Mouse (Mus musculus): ENCODE data around the gene Tshz2. TPM values are rescaled to one million over a fixed set of nuclear protein-coding genes. Genes with fewer than 3 reads are reported as not detected.

The Tshz2 gene
- polyA plus RNA-seq, 1 experiment from 2014 or later = 0.70 TPM

- WGBS (ENCODE audit: insufficient replicate concordance) = 69% methylated on average over 6 of the region's 6 CpGs
- H3K4me2 ChIP-seq = no peak overlapping the region
- no peaks in the 10 kb centered on the region for H3K27me3 ChIP-seq
- H3K4me3 ChIP-seq (replicated peaks) = no peak overlapping the region
- H3K9me3 ChIP-seq (replicated peaks) = no peaks in the 10 kb centered on the region
- H3K4me1 ChIP-seq (replicated peaks) = no peaks in the 10 kb centered on the region
- no peak for ATAC-seq (ENCODE audit: insufficient read depth)
- no peak overlapping the region for H3K9ac ChIP-seq
- no peaks in the 10 kb centered on the region for H3K36me3 ChIP-seq (replicated peaks)
- no peak overlapping the region for H3K27ac ChIP-seq (replicated peaks)
Observed at GRCm38 (mm10) chr2:169673786-169674185, 41.0 kb downstream of the Tshz2 start.

DNA sequence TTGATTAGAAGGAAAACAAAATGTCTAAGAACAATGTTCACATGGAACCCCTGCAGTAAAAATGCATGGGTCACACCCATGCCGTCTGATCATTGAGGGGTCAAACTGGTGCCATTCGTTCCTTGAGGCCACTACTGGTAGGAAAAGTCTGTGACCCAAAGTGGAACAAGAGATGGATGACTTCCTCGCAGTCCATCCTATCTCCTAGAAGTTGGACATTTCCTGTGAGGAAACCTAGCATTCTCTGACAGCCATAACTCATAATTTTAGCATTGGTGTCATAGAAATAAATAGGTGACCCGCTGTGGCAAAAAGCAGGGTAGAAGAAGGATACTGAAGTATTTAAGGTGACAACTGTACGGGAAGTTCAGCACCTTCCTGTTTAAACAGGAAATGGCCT is 41.4 kb downstream of the Tshz2 start:
- no peak; the same call in 1 of the 2 replicates for ATAC-seq (ENCODE audit: insufficient read depth)
- 26% methylated on average over 5 of the region's 5 CpGs for WGBS (ENCODE audit: insufficient replicate concordance)

GRCm38 (mm10) chr2:169679264-169679663 is 46.5 kb downstream of the Tshz2 start:
- Histone ChIP-seq H3K4me1 (replicated peaks) (peaks cover 7% of the 10 kb centered on the region; the same call in 1 of the 2 replicates), H3K9ac (no peak overlapping the region), H3K27ac (replicated peaks) (no peak overlapping the region), H3K9me3 (replicated peaks) (no peaks in the 10 kb centered on the region), H3K27me3 (no peaks in the 10 kb centered on the region), H3K4me2 (no peak overlapping the region), H3K4me3 (replicated peaks) (no peak overlapping the region), H3K36me3 (replicated peaks) (no peaks in the 10 kb centered on the region)
- 23% methylated on average over 7 of the region's 7 CpGs for WGBS (ENCODE audit: insufficient replicate concordance)
- ATAC-seq (ENCODE audit: insufficient read depth) = no peak

More for the DNA sequence above, 41.4 kb downstream of the Tshz2 start:
- Histone ChIP-seq H3K27ac (replicated peaks) (no peak overlapping the region), H3K4me2 (no peak overlapping the region), H3K4me1 (replicated peaks) (no peaks in the 10 kb centered on the region), H3K9ac (no peak overlapping the region), H3K27me3 (no peaks in the 10 kb centered on the region), H3K4me3 (replicated peaks) (no peak overlapping the region), H3K36me3 (replicated peaks) (no peaks in the 10 kb centered on the region), H3K9me3 (replicated peaks) (no peaks in the 10 kb centered on the region)

DNA sequence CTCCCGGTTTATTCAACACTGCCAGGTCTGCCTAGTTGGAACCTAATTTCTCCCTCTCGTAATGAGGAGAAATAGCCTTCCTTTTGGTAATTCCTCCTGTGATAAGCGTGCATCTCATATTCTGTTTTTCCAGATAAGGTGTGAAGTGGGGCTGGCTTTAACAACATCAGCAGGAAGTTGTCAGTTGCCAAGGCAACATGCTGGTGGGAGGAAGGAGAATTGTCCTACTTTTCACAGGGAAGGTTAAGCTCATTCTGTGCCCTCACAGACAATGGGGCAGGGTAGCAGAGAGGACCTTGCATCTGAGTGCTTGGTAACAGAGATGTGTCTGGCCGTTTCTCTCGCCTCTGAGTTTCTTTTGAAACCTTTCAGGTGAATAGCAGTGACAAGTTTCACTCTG is 47.1 kb downstream of the Tshz2 start:
- Histone ChIP-seq H3K36me3 (replicated peaks) (no peaks in the 10 kb centered on the region), H3K9ac (no peak overlapping the region), H3K4me3 (replicated peaks) (no peak overlapping the region), H3K4me2 (no peak overlapping the region), H3K27me3 (no peaks in the 10 kb centered on the region), H3K27ac (replicated peaks) (no peak overlapping the region), H3K4me1 (replicated peaks) (peaks cover 7% of the 10 kb centered on the region; the same call in 1 of the 2 replicates), H3K9me3 (replicated peaks) (no peaks in the 10 kb centered on the region)
- no peak for ATAC-seq (ENCODE audit: insufficient read depth)
- WGBS (ENCODE audit: insufficient replicate concordance) = 19% methylated on average over 5 of the region's 5 CpGs

DNA sequence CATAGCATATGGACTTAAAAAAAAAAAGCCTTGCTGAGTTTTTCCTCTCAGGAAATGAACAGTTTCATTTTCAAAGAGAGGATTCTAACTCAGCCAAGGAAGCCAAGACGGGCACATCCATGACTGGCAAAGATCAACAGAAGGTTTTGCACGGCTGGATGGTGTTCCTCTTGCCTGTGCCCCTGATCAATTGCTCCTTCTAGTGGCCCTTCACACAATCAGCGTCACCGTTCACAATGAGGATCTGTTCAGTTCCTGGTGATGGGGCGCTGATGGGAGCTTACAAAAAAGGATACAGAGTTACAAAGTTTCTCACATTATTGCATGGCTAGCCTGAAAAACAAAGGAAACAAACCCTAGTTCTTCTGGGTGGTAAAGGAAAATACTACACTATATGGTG is 52.4 kb downstream of the Tshz2 start:
- no peak overlapping the region for H3K4me3 ChIP-seq (replicated peaks)
- no peak overlapping the region for H3K27ac ChIP-seq (replicated peaks)
- WGBS (ENCODE audit: insufficient replicate concordance) = 41% methylated on average over 5 of the region's 5 CpGs
- no peak for ATAC-seq (ENCODE audit: insufficient read depth)
- H3K27me3 ChIP-seq = no peaks in the 10 kb centered on the region
- no peak overlapping the region for H3K4me2 ChIP-seq
- H3K9ac ChIP-seq = no peak overlapping the region
- H3K36me3 ChIP-seq (replicated peaks) = no peaks in the 10 kb centered on the region
- 0 out of 2 replicates have a peak, but pooled peaks cover 5% of the 10 kb centered on the region for H3K4me1 ChIP-seq (replicated peaks)
- no peaks in the 10 kb centered on the region for H3K9me3 ChIP-seq (replicated peaks)

DNA sequence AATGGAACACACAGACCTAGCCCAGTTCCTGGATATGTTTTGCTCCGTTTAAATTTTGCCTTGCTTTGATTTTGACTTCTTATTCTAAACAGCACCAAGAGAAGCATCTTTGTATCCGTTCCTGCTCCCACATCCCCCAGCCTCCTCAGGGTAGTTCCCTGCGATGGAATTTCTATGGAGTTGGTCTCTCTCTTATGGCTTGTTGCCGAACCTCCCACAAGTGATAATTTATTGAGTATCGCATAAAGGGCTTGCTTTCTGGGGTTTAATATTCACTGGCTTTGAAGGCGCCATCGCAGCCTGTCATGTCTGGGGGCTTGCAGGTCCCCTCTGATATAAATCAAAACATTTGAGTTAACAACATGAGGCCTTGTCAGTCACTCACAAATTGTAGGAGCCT is 52.9 kb downstream of the Tshz2 start:
- no peak overlapping the region for H3K27ac ChIP-seq (replicated peaks)
- no peaks in the 10 kb centered on the region for H3K27me3 ChIP-seq
- WGBS (ENCODE audit: insufficient replicate concordance) = 70% methylated on average over 7 of the region's 7 CpGs
- no peak overlapping the region for H3K4me2 ChIP-seq
- H3K36me3 ChIP-seq (replicated peaks) = no peaks in the 10 kb centered on the region
- no peak overlapping the region for H3K9ac ChIP-seq
- no peak overlapping the region for H3K4me3 ChIP-seq (replicated peaks)
- no peak for ATAC-seq (ENCODE audit: insufficient read depth)
- no peaks in the 10 kb centered on the region for H3K9me3 ChIP-seq (replicated peaks)
- H3K4me1 ChIP-seq (replicated peaks) = 0 out of 2 replicates have a peak, but pooled peaks cover 5% of the 10 kb centered on the region

- no peak for ATAC-seq (ENCODE audit: insufficient read depth)
- 70% methylated on average over 12 of the region's 12 CpGs for WGBS (ENCODE audit: insufficient replicate concordance)
- H3K9ac ChIP-seq = no peak overlapping the region
- H3K36me3 ChIP-seq (replicated peaks) = no peaks in the 10 kb centered on the region
- no peak overlapping the region for H3K4me3 ChIP-seq (replicated peaks)
- H3K27me3 ChIP-seq = no peaks in the 10 kb centered on the region
- H3K9me3 ChIP-seq (replicated peaks) = no peaks in the 10 kb centered on the region
- H3K4me2 ChIP-seq = no peak overlapping the region
- H3K4me1 ChIP-seq (replicated peaks) = 0 out of 2 replicates have a peak, but pooled peaks cover 5% of the 10 kb centered on the region
- H3K27ac ChIP-seq (replicated peaks) = no peak overlapping the region
Observed at GRCm38 (mm10) chr2:169686697-169687430, 54.1 kb downstream of the Tshz2 start.

DNA sequence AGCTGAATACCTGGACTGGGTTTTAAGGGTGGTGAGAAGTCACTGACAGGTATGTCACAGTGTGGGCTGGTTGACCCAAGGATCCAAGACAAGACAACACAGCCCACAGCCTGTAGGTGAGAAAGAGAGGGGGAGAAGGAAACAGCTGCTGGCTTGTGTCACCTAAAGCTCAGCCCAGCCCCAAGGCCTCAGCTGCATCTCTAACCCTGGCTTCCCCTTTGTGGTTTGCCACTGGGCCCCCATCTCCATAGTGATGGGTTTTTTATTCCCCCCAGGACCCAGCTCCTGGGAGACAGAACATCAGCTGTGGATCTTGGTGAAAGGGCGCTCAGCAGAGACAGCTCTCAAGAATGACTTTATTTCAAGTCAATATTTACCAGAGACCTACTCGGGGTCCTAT is 57.2 kb downstream of the Tshz2 start:
- 42% methylated on average over 2 of the region's 2 CpGs for WGBS (ENCODE audit: insufficient replicate concordance)
- H3K9me3 ChIP-seq (replicated peaks) = no peaks in the 10 kb centered on the region
- H3K9ac ChIP-seq = no peak overlapping the region
- H3K4me2 ChIP-seq = no peak overlapping the region
- H3K36me3 ChIP-seq (replicated peaks) = no peaks in the 10 kb centered on the region
- H3K27ac ChIP-seq (replicated peaks) = no peak overlapping the region
- ATAC-seq (ENCODE audit: insufficient read depth) = no peak
- H3K4me1 ChIP-seq (replicated peaks) = peaks cover 12% of the 10 kb centered on the region
- H3K4me3 ChIP-seq (replicated peaks) = no peak overlapping the region
- no peaks in the 10 kb centered on the region for H3K27me3 ChIP-seq

DNA sequence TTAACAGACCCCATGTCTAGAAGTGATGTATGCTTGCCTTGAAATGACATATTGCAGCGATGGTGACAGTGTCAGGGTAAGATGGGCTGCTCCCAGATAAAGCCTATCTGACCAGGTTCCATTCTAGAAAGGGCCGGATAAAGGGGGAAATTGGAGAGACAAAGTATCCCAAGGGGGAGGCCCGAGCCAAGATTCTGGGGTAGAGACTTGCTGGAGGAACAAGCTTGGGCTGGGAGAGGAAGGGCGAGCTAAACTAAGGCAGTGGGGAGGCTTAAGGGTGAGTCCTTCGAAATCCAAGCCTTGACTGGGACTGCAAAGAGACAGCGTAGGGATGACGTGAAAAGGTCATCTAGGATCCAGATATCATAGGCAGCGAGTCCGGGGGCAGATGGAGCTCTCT is 61.7 kb downstream of the Tshz2 start:
- H3K4me1 ChIP-seq (replicated peaks) = peaks cover 8% of the 10 kb centered on the region
- no peak for ATAC-seq (ENCODE audit: insufficient read depth)
- no peak overlapping the region for H3K27ac ChIP-seq (replicated peaks)
- WGBS (ENCODE audit: insufficient replicate concordance) = 67% methylated on average over 9 of the region's 9 CpGs
- no peak overlapping the region for H3K9ac ChIP-seq
- no peak overlapping the region for H3K4me2 ChIP-seq
- no peak overlapping the region for H3K4me3 ChIP-seq (replicated peaks)
- H3K36me3 ChIP-seq (replicated peaks) = no peaks in the 10 kb centered on the region
- H3K27me3 ChIP-seq = no peaks in the 10 kb centered on the region
- H3K9me3 ChIP-seq (replicated peaks) = no peaks in the 10 kb centered on the region

DNA sequence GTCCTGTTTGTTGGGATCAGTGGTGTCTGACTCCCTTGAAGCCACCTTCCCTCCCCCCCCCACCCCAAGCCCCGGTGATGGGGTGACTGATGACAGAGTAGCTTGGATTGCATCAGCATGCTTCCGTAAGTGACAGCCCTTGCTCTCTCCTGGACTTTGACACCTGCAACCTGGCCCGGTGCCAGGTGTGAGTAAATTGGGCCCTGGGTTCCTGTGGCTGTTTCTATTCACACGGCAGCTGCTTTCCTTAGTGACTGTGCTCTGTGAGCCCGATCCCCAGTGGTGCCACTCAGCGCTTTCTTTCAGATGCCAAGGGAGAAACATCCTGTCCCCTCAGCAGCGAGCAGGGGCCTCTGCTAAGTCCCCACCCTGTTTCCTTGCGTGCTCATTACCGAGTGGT is 62.2 kb downstream of the Tshz2 start:
- Histone ChIP-seq H3K27ac (replicated peaks) (no peak overlapping the region), H3K27me3 (no peaks in the 10 kb centered on the region), H3K9ac (no peak overlapping the region), H3K9me3 (replicated peaks) (no peaks in the 10 kb centered on the region), H3K36me3 (replicated peaks) (no peaks in the 10 kb centered on the region), H3K4me2 (no peak overlapping the region), H3K4me1 (replicated peaks) (peaks cover 12% of the 10 kb centered on the region), H3K4me3 (replicated peaks) (no peak overlapping the region)
- peak; percentile 37 for ATAC-seq (ENCODE audit: insufficient read depth)
- WGBS (ENCODE audit: insufficient replicate concordance) = 62% methylated on average over 9 of the region's 9 CpGs

DNA sequence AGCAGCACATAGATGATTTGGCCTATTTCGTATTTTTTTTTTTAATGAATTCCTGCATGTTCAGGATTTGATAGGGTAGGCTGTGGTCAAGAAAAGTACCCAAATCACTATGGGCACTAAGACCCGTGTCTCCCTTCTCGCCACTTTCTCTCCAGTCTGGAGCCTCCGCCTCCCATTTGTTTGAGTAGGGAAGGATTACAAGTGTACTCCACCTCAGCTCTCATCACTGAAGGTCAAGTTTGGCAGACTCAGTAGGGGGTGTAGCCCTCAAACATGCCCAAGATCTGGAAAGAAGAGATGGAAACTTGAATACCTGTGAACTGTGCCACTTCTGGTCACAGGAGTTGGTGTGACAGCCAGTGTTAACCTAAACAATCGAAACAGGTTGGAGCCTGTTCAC is 66.3 kb downstream of the Tshz2 start:
- Histone ChIP-seq H3K4me3 (replicated peaks) (no peak overlapping the region), H3K27me3 (no peaks in the 10 kb centered on the region), H3K9ac (no peak overlapping the region), H3K9me3 (replicated peaks) (no peaks in the 10 kb centered on the region), H3K4me2 (no peak overlapping the region), H3K27ac (replicated peaks) (no peak overlapping the region; the same call in 1 of the 2 replicates), H3K4me1 (replicated peaks) (peaks cover 14% of the 10 kb centered on the region), H3K36me3 (replicated peaks) (no peaks in the 10 kb centered on the region)
- WGBS (ENCODE audit: insufficient replicate concordance) = 63% methylated on average over 5 of the region's 5 CpGs
- ATAC-seq (ENCODE audit: insufficient read depth) = no peak
